In the genomic region with DNA sequence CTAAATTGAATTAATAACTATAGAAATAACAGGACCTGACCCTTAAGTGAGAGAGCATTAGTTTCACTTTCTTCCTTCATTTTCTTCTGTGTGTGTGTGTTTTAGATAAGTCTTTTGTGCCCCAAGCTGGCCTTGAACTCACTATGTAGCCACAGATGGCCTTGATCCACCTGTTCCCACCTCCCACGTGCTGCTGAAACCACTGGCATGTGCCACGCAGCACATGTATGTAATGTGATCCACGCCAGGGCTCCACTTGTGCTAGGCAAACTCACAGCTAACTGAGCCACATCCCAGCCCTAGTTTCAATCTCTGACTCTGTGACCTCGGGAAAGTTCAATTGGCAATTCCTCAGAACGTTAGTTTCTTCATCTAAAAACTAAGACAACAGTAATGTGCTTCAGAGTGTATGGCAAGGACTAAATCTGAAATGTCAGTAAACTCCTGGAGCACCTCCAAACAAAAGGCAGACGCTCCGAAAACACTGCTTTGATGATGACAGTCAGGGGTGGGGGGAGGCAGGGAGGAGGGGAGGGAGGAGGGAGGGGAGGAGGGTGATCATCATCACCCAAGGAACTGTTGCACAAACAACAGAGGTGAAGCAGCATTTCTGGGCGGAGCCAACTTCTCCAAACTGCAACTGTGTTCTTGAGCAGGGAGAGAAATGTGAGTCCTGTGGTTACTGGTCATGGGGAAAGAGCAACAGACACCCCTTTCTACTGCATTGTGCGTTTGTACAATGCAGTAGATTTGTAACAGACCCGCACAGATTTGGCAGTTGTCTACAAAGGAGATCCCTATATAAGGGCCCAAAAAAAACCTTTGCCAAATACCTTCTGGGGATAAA, we compare ENCODE assay signal across 15 mouse cellular contexts. TPM values are rescaled to one million over a fixed set of nuclear protein-coding genes. Genes with fewer than 3 reads are reported as not detected.
A peak's percentile ranks its signal among the peaks of the same experiment; 100 is the strongest.
DNase-seq lines count a peak whose midpoint lies in the region; ATAC-seq and TF ChIP-seq lines count a peak whose summit lies in the region.
"Had no signal": no experiment of that assay in that cellular context is flagged by ENCODE, and none has a peak within 500 bp of the region (broad histone marks: within the 10 kb centered on the region; RNA-seq: fewer than 3 reads in every experiment).

No protein-coding gene starts in this region.

- WGBS in neural tube, embryonic 13.5 days: 77% methylated on average over 10 of the region's 10 CpGs
- 80% methylated on average over 10 of the region's 10 CpGs for WGBS in forebrain, embryonic 13.5 days

- H3K4me2 ChIP-seq in neural tube, embryonic 13.5 days: no peak overlapping the region
- peak overlapping the region; percentile 30 for H3K4me2 ChIP-seq in myocyte (ENCODE audit: low read depth)
- no peak overlapping the region for H3K4me2 ChIP-seq in forebrain, embryonic 13.5 days
- H3K4me2 ChIP-seq: heart, embryonic 13.5 days; hindbrain, embryonic 12.5 days had no signal

- no peaks in the 10 kb centered on the region for H3K27me3 ChIP-seq in neural tube, embryonic 13.5 days
- no peaks in the 10 kb centered on the region for H3K27me3 ChIP-seq in myocyte (ENCODE audit: control insufficient read depth, insufficient read depth, insufficient read length)
- no peaks in the 10 kb centered on the region for H3K27me3 ChIP-seq in forebrain, embryonic 13.5 days
- H3K27me3 ChIP-seq: heart, embryonic 13.5 days; hindbrain, embryonic 12.5 days had no signal

- no peak for DNase-seq in frontal cortex, postnatal 36 days (ENCODE audit: low spot score in 2 of 2)
- DNase-seq in neural tube, embryonic 10.5 days (ENCODE audit: extremely low spot score, low spot score): no peak
- peak; percentile 30 for DNase-seq in brain, adult 2 months (ENCODE audit: low read depth, low spot score)
- DNase-seq in embryo, embryonic 10.5 days (ENCODE audit: low spot score): no peak
- DNase-seq: gastrocnemius, postnatal 25 days; kidney, adult 11 months; kidney, postnatal 36 days had no signal

- no peaks in the 10 kb centered on the region for H3K36me3 ChIP-seq in neural tube, embryonic 13.5 days
- no peaks in the 10 kb centered on the region for H3K36me3 ChIP-seq in myocyte (ENCODE audit: control insufficient read depth, insufficient read depth)
- no peaks in the 10 kb centered on the region for H3K36me3 ChIP-seq in forebrain, embryonic 13.5 days (ENCODE audit: poor library complexity, severe bottlenecking)
- H3K36me3 ChIP-seq: hindbrain, embryonic 12.5 days had no signal

- H3K79me2 ChIP-seq in myocyte (ENCODE audit: control insufficient read depth, insufficient read depth): no peaks in the 10 kb centered on the region

- peaks cover 15% of the 10 kb centered on the region for H3K4me1 ChIP-seq in neural tube, embryonic 13.5 days (replicated peaks)
- peaks cover 5% of the 10 kb centered on the region; the same call in 1 of the 2 replicates for H3K4me1 ChIP-seq in forebrain, embryonic 13.5 days

- ATAC-seq in frontal cortex, adult (ENCODE audit: low TSS enrichment): 0 out of 2 replicates have a peak, but pooled peaks have one; percentile 1
- no peak for ATAC-seq in neural tube, embryonic 13.5 days (ENCODE audit: low read depth)
- no peak for ATAC-seq in forebrain, embryonic 13.5 days

- H3K9me3 ChIP-seq in neural tube, embryonic 13.5 days: 0 out of 2 replicates have a peak, but pooled peaks cover 3% of the 10 kb centered on the region
- 0 out of 2 replicates have a peak, but pooled peaks cover 4% of the 10 kb centered on the region for H3K9me3 ChIP-seq in forebrain, embryonic 13.5 days (replicated peaks)

- H3K4me3 ChIP-seq in neural tube, embryonic 13.5 days: no peak overlapping the region
- H3K4me3 ChIP-seq in myocyte: no peak overlapping the region
- no peak overlapping the region for H3K4me3 ChIP-seq in forebrain, embryonic 13.5 days
- H3K4me3 ChIP-seq: heart, embryonic 13.5 days; hindbrain, embryonic 12.5 days had no signal

- H3ac ChIP-seq in myocyte (ENCODE audit: control insufficient read depth, insufficient read length): no peak overlapping the region

- H3K27ac ChIP-seq in neural tube, embryonic 13.5 days (replicated peaks): no peak overlapping the region
- H3K27ac ChIP-seq in forebrain, embryonic 13.5 days: no peak overlapping the region
- H3K27ac ChIP-seq: heart, embryonic 13.5 days; hindbrain, embryonic 12.5 days; liver, embryonic 14.5 days had no signal

- no peak for TF ChIP-seq POLR2A in myocyte (IDR thresholded peaks at IDR 0.05; ENCODE audit: insufficient read length, low read depth)

- 0 out of 2 replicates have a peak overlapping the region, but pooled peaks have one; percentile 8 for H3K9ac ChIP-seq in neural tube, embryonic 13.5 days
- no peak overlapping the region for H3K9ac ChIP-seq in forebrain, embryonic 13.5 days
- H3K9ac ChIP-seq: hindbrain, embryonic 12.5 days; liver, embryonic 14.5 days had no signal

TF ChIP-seq in myocyte, 11 proteins besides CTCF, POLR2A, EP300 and RAD21:
- TF ChIP-seq SRF (IDR thresholded peaks at IDR 0.05; ENCODE audit: control insufficient read depth, insufficient read length, low read depth): no peak
- TF ChIP-seq CEBPB (IDR thresholded peaks at IDR 0.05; ENCODE audit: insufficient read depth, poor library complexity, severe bottlenecking): no peak
- TF ChIP-seq MYOG (IDR thresholded peaks at IDR 0.05; ENCODE audit: control insufficient read depth in 1 of 3, insufficient read depth in 1 of 3, insufficient read length in 2 of 3, low read depth in 2 of 3): peak; percentile 32 to 96 (median 87)
- peak; percentile 64 for TF ChIP-seq TCF12 (IDR thresholded peaks at IDR 0.05; ENCODE audit: insufficient read depth, poor library complexity, severe bottlenecking)
- peak in 2 of 3 experiments; percentile 89 for TF ChIP-seq MYOD1 (IDR thresholded peaks at IDR 0.05; ENCODE audit: control insufficient read depth in 1 of 3, insufficient read length in 2 of 3, low read depth in 2 of 3)
- peak; percentile 20 for TF ChIP-seq USF1 (IDR thresholded peaks at IDR 0.05; ENCODE audit: low read depth)
- TF ChIP-seq MAX (IDR thresholded peaks at IDR 0.05; ENCODE audit: low read depth): no peak
- TF ChIP-seq REST (IDR thresholded peaks at IDR 0.05; ENCODE audit: insufficient read depth, insufficient read length): no peak
- peak; percentile 81 for TF ChIP-seq TCF3 (IDR thresholded peaks at IDR 0.05; ENCODE audit: insufficient read length, low read depth)
- no peak for TF ChIP-seq E2F4 (IDR thresholded peaks at IDR 0.05; ENCODE audit: insufficient read depth)
- no peak for TF ChIP-seq POLR2AphosphoS2 (IDR thresholded peaks at IDR 0.05; ENCODE audit: insufficient read length, low read depth)

RNA-seq across cellular contexts. Expression of a gene that starts 13.6 kb away (rescaled TPM):
- polyA plus RNA-seq in neural tube, embryonic 13.5 days (2015; fragmentation: Nextera tagmentation; extraction: Ambion mirVana): 9.3 and 10.3 TPM in 2 replicates
- 7.8 TPM for polyA plus RNA-seq in myocyte (2012; fragmentation: generic; extraction: Trizol)
- polyA plus RNA-seq in forebrain, embryonic 13.5 days (2015; fragmentation: Nextera tagmentation; extraction: Ambion mirVana): 11.6 and 12.4 TPM in 2 replicates

RNA-seq across cellular contexts. Expression of a gene that starts 60.0 kb away (rescaled TPM):
- polyA plus RNA-seq in neural tube, embryonic 13.5 days (2015; fragmentation: Nextera tagmentation; extraction: Ambion mirVana): 0.21 and 0.43 TPM in 2 replicates
- not detected for polyA plus RNA-seq in myocyte (2012; fragmentation: generic; extraction: Trizol)
- 0.32 and 0.37 TPM in 2 replicates for polyA plus RNA-seq in forebrain, embryonic 13.5 days (2015; fragmentation: Nextera tagmentation; extraction: Ambion mirVana)
- polyA plus RNA-seq: embryonic facial prominence, embryonic 11.5 days had no signal
